Mouse (Mus musculus) gastrocnemius, postnatal 25 days (tissue): ENCODE measurements around the gene Gm20388. TPM values are rescaled to one million over a fixed set of nuclear protein-coding genes. Genes with fewer than 3 reads are reported as not detected.
"Not testable (repeated sequence)": the region's sequence is repeated elsewhere in the genome, so short reads cannot be mapped to it uniquely, and the experiment has no call there.

Experiments
- DNase-seq: peaks from one replicate; pipeline ENCODE4 v3.0.0; 2022
- total RNA-seq, 2 experiments: library from RNA; stranded (reverse); gene quantifications; 1 replicate in 1 of 2; 2 replicates in 1 of 2; pipeline ENCODE4 v1.2.3; 2021

Gene Gm20388
- total RNA-seq, 2 experiments from 2014 or later: 6.7 TPM; not detected in 1

DNA sequence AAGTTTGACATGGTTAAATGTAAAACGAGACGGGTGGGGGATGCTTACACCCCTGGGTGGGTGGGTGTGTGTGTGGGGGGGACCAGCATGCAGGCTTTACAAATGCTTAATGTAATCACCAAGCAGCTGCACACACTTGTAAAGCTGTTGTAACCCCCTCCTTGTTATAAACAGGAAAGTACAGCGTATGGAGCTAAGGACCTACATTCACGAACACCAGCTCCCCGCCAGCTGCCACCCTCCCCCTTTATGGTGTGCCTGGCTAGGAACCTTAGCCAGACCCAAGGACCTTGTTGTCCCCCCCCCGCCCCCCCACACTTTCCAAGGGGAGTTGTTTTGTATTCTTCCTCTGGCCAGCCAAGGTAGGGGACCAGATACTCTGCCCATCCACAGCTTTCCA is 1216.1 kb downstream of the Gm20388 start:
- no peak for DNase-seq

DNA sequence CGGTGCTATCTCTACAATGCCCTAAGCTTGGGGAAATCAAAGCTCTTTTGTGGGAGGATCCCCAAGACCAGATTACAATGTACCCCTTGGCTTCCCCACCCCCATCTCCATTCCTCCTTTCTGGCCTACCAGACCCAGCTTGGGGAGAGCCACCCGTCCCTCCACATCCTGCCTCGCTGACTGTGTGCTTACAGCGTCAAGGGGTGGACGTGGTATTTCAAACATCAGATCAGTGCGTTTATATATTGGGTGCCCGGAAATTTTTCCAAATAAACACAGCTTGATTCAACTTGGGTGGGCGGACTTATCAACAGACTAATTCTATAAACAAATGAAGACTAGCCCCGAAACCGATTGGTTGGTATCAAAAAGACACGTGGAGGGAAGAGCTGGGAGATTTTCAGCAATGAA is 1216.7 kb downstream of the Gm20388 start:
- DNase-seq: no peak

DNA sequence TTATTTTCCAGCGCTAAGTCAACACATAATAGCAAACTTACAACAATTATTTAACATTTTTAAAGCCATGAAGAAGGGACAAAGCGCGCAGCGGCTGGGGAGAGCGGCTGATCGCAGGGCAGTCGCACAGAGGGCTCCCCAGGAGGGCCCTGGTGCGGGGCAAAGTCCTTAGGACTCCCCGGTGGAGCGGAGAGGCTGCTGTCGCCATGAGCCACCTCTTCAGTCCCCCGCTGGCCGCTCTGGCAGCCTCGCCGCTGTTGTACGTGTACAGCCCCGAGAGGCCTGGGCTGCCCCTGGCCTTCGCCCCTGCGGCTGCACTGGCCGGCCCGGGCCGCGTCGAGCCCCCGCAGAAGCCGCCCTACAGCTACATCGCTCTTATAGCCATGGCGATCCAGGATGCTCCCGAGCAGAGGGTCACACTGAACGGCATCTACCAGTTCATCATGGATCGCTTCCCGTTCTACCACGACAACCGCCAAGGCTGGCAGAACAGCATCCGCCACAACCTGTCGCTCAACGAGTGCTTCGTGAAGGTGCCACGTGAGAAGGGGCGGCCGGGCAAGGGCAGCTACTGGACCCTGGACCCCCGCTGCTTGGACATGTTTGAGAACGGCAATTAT is 1217.2 kb downstream of the Gm20388 start, which contains the start of gene Foxl1:
Gene Foxl1 (plus strand): TSS at position 185 of the 620 bp plus-strand sequence.
- DNase-seq: no peak

DNA sequence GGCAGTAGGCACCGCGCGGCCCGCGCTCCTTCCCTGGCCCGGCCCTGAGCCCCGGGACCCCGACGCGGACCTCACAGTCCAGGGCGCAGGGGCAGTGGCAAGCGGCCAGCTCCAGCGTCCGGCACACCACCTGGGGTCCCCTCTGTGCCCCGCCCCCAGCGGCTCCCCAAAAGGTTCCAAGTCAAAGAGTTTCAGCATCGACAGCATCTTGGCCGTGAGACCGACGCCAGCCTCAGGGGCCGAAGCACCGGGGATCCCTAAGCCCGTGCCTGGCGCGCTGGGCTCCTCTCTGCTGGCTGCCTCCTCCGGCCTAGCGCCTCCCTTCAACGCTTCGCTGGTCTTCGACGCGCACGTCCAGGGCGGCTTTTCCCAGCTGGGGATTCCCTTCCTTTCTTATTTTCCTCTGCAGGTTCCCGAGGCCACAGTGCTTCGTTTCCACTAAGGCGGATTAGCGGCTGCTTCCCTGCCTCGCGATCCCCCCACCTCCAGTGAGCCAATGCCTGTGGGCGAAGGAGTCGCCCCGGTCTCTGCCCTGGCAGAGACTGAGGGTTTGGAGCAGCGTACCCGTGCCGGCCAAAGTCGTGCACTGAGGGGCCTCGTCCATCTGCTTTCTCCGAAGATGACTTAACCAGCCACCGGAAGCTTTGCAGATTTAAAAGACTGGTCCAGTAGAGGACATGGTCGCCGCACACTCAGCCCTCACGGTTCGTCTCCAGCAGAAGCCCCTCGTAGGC is 1218.1 kb downstream of the Gm20388 start:
- DNase-seq: no peak

DNA sequence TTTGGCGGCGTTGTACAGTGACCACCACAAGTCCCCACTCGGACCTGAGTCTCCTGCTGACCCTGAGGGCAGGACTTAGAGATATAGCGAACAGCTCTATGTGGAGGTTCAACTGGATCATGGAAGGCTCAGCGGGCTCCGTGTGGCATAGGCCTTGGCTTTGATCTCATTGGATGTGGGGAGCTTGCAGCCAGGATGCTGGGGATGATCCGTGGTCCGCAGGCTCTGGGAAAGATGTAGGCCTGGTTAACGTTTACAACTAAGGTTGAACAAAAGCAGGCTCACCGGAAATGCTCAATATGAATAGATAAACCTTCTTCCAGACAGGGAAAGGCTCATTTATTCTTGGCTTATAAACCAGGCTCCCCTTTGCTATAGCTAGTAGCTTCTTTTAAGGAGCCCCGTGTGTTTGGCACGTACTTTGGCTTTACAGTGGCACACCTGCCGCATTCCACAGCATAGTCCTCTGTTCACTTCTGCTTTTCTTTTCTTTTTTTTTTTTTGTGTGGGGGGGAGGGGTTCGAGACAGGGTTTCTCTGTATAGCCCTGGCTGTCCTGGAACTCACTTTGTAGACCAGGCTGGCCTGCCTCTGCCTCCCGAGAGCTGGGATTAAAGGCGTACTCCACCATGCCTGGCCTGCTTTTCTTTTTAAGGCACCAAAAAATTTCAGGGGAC is 1218.8 kb downstream of the Gm20388 start:
- no peak for DNase-seq

DNA sequence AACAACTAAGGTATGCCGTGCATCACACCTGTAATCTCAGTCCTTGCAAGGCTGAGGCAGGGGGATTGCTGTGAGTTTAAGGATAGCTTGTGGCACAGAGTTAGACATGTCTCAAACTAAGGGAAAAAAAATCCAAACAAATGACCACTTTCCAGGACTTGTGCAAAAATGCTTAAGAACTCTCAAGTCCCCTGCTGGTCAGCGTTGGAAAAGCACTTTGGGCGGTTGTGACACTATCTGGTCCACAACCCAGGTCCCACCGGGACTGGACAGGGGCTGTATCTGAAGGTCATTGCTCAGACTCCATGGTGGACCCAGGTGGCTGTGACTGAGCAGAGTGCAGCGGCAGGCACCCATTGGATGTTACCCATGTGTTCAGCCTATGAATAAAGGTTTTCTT is 1219.9 kb downstream of the Gm20388 start:
- no peak for DNase-seq

DNA sequence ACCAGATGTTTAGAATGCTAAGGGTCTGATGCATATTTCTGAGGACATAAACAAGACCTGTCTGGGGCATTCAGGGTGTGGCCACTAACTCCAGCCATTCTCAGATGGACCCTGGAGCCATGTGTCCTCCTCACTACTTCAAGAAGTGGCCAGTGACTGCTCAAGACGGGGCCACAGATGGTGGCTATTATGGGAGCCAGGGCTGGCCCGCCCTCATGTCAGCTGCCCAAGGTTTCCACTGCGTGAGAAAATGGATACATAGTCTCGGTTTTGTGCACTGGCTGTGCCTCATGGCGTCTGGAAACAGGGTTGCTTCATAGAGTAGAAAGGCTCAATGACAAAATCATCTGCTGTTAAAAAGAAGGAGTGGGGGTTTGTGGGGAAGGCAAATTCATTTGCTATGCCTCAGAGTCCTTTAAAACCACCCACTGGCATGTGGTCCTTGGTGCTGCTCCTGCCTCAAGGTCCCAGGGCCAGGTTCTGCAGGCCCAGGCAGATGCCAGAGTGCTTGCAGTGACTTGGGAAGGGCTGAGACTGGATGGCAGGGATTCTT is 1222.4 kb downstream of the Gm20388 start:
- DNase-seq: no peak

DNA sequence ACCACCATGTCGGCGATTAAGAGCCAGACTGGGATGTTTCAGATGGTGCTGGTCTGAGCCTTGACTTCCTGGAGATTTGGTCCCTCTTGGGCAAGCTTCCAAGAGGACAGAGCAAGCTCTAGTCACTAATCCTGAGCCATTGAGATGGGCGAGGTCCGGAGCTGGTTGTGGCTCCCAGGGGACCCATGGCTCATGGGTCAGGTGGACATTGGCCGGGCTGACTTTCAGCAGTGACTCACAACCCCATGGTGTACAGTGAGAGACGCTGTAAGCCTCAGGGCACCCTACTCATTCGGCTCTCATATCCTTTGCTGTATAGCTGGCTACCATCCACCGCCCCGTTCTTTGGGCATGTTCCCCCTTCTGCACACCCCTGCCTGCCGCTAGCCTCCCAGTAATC is 1223.5 kb downstream of the Gm20388 start:
- DNase-seq: no peak

DNA sequence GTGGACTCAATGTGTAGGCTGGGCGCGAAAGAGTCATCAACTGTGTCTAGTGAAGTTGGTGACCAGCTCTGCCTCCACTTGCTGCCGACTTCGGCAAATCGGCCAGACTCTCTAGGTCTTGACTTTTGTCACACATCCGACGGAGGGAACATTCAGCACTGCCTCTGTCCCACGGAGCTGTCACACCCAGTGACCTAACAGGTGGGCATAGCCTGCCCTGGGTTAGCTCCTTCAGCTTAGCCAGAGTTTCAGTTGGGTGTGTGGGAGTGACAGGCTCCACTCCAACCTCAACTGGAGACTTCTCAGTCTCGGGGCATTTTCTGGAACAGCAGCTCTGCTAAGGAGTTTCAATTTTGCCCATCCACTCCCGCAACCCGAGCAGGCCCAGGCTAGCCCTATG is 1223.9 kb downstream of the Gm20388 start:
- no peak for DNase-seq

DNA sequence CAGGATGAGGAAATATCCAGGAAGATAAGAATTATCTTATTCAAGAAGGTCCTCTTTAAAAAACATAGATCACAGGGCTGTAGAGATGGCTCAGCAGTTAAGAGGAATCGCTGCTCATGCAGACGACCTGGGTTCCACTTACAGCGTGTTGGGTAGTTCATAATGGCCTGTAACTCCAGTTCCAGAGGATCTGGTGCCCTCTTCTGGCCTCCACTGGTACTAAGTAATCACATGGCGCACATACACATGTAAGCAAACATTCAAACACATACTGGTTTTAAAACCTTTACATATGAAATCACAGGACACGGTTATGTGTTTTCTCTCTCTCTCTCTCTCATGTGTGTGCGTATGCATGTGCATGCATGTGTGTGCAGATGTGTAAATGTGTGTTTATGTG is 1226.2 kb downstream of the Gm20388 start:
- no peak for DNase-seq

DNA sequence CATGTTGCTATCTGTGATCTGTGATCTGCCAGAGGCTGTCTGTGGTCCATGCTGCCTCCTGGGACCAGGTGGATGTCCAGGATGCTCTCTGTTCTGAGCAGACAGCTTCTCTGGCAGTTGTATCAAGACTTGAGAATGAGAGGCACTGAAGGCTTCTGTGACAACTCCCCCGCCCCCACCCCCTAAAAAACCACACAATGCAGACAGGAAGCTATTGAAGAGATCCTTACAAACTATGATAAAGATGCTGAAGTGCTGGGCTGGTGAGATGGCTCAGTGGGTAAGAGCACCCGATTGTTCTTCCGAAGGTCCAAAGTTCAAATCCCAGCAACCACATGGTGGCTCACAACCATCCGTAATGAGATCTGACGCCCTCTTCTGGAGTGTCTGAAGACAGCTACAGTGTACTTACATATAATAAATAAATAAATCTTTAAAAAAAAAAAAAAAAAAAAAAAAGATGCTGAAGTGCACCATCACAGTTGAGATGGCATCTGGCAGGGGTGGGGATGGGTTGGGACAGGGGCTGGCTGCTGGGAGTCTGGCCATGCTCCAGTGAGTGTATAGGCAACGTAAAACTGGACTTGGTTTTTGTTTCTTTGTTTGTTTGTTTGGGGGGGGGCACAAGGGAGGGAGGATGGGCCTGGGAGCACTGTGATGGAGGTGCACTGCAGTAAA is 1235.0 kb downstream of the Gm20388 start:
- not testable (repeated sequence) for DNase-seq

DNA sequence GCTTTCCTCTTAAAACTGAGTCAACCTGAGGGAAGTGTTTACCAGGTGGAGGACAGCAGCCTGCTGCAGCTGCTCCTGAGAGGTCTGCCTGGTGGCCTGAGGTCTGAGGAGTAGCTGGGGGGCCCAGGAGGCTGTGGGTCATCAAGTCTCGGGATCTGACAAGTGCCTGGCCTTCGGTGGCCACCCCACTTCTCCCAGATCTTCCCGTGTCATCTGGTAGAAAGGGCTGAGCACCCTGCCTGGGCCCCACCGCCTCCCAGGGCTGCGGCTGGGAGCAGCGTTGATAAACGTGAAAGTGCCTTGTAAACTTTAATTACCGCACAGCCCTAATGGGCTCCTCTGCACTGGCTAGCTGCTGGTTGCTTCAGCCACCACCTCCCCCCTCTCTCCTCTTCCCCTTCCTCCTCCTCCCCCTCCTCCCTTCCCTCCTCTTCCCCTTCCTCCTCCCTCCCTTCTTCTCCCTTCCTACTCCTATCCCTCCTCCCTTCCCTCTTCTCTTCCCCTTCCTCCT is 1238.0 kb downstream of the Gm20388 start:
- DNase-seq: no peak

DNA sequence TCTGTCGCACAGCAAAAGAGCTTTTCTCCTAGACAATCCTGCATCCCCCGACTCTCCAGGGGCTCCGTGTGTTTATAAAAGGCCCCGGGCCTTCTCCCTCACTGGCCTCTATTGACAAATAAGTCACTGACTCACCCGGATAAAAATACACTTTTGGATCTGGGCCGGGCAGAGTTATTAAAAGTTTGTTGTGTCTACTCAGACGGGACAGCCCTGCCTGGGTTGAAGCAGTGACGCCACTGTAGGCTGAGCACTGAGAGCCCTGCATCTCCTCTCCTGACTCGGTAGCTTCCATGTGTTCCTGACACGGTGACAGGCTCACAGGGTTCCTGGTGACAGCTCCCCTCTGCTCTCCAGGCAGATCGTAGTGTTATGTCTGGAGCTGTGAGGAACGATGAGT is 1241.8 kb downstream of the Gm20388 start:
- DNase-seq: peak; percentile 39

DNA sequence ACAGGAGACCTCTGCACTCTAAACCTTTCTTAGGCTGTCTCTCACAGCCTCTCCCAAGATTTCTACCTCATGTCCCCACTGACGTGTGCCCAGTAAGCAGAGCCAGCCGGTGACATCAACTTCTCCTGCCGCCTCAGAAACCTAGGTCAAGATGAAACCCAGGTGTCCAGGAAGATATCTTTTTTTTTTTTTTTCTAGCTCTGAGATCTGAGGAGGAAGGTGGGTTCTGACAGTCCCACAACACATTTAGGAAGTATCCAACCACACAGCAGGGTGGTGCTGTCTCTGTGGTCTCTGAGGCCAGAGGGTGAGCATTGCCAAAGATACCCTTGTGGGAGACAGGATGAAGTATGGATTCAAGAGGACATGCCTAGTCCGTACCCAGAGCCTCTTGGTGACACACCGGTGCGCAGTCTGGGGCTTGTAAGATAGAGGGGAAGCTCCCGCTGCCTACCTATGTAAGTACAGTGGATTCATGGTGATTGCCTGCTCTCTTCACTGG is 1246.4 kb downstream of the Gm20388 start:
- DNase-seq: no peak

DNA sequence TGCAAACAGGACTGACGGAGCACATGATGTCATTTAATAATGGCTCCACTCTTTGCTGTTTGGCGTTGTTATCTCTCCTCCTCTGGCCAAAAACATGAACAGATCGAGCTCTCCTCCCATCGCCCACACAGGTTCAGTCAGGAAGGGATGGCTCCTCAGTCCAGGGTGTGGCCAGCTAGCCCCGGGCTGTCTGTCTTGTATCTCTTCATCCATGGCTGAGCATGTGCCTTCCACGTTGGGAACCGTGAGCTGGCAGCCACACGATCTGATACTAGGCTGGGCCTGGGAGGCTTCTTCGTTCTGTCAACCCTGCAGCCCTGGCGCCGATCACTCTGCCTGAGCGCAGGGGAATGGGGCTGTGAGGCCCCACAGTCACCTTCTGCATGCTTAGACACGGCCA is 1248.2 kb downstream of the Gm20388 start:
- no peak for DNase-seq

DNA sequence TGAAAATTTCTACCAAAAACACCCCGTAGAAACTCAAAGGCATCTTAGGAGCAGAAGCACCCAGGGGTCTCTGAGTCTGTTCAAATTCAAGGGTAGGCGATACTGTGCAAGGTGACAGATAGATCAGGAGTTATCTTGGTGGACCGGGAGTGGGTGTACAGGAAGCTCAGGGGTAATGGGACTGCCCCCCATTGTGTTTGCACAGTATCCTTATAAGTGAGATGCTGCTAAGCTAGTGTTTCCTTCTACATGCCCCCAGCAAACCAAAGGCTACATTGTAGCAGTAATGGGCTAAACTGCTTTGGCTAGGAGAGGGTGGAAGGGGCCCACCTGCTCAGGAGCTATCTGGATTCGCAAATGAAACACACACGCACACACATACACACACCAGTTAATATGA is 1250.8 kb downstream of the Gm20388 start:
- no peak for DNase-seq

DNA sequence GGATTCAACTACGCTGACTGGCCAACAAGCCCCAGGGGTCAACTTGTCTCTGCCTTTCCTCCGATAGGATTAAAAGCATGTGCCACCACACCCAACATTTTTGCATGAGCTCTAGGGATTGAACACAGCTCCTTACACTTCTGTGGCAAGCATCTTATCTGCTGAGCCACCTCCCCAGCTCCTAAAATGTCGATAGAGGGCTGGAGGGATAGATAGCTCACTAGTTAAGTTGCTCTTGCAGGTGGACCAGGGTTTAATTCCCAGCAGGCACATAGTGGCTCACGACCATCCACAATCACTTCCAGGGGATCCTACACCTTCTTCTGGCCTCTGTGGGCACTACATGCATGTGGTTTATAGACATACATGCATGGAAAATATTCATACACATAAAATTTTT is 1251.8 kb downstream of the Gm20388 start:
- no peak for DNase-seq

DNA sequence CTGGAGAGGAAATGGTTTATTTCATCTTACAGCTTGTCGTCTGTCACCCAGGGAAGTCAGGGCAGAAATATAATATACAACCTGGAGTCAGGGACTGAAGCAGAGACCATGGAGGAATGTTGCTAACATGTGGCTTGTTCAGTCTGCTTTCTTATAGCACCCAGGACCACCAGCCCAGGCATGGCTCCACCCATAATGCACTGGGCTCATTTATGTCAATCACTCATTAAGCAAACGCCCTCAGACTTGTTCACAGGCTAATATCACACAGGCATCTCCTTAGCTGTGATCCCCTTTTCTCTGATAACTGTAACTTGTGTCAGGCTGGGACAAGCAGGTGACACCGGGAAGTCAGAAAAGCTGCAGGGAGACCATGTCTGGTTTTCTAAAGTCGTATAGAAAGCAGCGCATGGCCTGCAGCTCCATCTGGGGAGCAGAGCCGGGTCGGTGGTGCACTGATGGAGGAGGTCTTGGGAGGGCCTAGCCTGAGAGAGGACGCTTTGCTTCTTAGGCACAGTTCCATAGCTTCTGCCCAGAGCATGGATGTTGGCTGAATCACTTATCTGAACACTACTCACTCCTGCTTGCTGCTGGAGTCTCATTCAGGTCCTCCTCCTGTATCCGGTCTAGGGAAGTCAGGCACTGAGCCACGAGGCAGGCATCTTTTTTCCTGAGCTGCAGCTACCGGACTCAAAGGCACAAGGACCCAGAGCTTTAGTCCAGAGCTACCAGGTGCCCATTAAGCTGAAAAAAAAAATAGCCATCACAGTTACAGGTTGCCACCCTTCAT is 1252.5 kb downstream of the Gm20388 start:
- DNase-seq: no peak

DNA sequence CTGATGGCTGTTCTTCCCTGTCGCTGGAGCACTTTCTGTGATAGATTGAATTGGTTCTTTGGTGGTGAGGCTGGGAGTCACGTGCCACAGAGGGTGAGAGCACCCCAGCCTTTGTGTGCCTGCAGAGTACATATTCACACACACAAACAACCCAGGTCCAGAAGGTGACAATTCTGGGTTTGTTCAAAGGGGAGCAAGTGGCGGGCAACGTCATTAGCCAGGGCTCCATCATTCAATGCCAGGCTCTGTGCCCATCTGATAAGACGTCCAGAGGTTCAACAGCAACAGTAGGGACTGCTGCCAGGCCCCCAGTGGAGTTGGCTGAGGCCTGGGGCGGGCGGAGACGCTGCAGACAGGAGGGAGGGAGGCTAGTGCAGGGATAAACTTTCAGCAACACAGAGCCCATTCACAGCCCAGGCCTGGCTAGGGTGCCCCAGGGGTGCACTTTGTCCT is 1253.4 kb downstream of the Gm20388 start:
- no peak for DNase-seq

DNA sequence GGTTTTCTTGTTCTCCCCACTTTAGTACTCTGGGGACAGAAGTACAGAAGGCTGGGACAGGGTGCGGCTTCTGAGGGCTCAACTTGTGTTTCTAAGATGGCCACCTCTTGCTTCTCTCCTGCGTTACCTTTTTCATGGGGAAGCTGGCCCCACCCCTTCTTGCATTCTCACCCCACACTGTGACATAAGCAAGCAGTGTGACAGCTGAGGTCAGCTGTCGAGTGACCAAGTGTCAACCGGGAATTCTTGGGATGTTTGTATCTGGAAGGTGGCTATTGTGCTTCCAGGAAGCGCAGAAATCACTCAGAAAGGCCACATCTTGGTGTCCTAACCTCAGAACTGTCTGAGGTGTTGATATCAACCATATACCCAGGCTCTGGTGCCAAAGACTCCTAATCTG is 1257.4 kb downstream of the Gm20388 start:
- no peak for DNase-seq

DNA sequence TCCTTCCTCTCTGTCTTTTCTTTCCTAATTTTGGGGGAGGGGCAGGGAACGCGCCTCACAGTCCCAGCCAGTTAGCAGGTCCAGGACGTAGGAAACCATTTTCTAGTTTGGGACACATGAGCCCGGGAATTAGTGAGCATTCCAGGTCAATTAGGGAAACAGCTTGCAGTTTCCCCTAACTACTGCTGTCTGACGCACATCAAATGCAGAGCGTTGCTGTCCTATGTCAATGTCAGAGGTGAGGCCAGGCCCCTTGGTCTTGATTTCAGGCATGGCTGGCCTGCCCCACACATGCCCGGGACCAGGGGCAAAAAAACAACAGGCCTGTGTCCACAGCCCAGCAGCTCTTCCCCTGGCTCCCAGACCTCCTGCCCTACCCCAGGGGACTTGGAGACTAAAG is 1259.5 kb downstream of the Gm20388 start:
- no peak for DNase-seq
